Mouse (Mus musculus): Measurements from ENCODE around the gene Gsg1l.

DNA sequence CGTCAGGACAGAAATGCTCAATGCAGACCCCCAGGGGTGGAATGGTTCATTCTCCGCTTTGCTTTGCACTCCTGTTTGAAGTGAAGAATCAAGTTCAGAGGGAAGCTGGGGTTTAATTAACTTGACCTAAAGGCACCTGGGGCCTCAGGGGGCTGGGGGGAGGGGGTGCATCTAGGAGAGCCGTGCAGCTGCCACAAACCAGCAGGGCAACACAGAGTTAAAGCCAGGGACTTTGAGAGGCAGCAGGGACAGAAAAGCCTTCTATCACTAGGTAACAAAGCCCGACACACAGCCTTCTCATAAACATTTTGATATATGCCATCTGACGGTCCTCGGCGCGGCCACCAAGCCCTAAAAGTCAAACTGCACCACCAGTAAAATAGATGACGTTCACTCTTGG is 62.9 kb downstream of the Gsg1l start:
- TF ChIP-seq POLR2A (IDR thresholded peaks at IDR 0.05; ENCODE audit: low read depth, low read length) (no peak), CTCF (IDR thresholded peaks at IDR 0.05; ENCODE audit: extremely low read depth, insufficient read length, insufficient replicate concordance, low read depth, low read length) (no peak)

Measured in small intestine, adult 2 months (tissue).